Mouse (Mus musculus) heart, postnatal 0 days (tissue): ENCODE measurements at regions not wholly inside any gene's neighbourhood (a gene's known extent, or its start where the extent isn't known, plus 50 kb on each side); places are given as distances from the start of the nearest gene placed in this dataset.

ENCODE experiments used
- CTCF ChIP-seq: IDR thresholded peaks from 2 replicates; pipeline ENCODE4 v1.5.1; 2016; ENCODE audit warnings: antibody characterized with exemption, control low read depth, low read depth
- EP300 ChIP-seq: IDR thresholded peaks from 2 replicates; pipeline ENCODE4 v1.6.1; 2016; ENCODE audit warnings: antibody characterized with exemption, low read depth

DNA sequence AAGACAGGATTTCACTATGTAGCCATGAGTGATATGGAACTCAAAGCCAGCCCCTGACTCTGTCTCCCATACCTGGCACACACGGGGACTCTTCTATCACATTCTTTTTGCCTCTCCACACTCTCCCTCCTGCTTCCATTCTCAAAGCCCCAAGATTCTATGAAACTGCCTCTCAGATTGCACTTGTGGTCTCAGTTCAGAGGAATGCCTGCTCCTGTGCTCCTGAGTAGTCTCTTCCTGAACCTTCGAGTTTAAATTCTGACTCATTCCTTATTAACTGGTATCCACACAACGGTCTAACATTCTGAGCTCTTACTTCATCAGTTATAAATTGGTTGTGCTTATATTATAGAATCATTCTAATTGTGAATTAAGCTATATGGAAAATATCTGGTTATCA lies 473.6 kb upstream of the A830018L16Rik start:
- TF ChIP-seq CTCF = no peak
- TF ChIP-seq EP300 = no peak
